Mouse (Mus musculus): ENCODE data around the gene Stk33. TPM values are rescaled to one million over a fixed set of nuclear protein-coding genes. Genes with fewer than 3 reads are reported as not detected.

Stk33 gene
- polyA plus RNA-seq, 1 experiment: 0.08 TPM

DNA sequence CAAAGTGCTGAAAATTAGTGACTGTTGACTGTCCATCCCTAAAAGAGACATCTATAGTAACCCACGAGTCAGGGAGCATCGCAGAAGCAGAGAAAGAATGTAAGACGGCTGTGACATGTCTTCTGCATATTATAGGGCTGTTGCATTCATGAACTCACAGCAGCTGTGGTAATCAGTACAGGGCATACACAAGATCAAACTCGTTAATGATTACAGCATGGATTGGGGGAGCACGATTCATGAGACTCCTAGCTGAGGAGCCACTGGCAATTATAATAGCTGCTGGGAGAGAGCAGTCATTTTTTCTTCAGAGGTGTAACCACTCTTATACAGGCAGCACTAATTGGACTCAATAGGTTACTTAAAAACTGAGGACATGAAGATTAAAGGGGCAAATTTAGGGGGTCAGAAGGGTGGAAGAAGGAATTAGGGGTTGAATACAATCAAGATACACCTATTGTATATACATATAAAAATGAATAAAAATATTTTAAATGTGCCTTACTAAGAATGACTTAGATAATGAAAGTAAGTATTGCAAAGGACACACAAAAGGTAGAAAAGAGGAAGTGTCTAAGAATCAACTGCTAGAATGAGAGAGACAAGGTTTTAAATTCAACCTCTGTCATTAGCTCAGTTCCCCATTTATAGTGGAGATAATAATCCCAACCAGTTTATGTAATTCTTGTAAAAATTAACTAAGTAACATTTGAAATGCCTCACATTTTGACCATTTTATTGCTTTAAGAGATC, 80.3 kb downstream of the Stk33 start:
- WGBS: 47% methylated on average over 5 of the region's 5 CpGs

DNA sequence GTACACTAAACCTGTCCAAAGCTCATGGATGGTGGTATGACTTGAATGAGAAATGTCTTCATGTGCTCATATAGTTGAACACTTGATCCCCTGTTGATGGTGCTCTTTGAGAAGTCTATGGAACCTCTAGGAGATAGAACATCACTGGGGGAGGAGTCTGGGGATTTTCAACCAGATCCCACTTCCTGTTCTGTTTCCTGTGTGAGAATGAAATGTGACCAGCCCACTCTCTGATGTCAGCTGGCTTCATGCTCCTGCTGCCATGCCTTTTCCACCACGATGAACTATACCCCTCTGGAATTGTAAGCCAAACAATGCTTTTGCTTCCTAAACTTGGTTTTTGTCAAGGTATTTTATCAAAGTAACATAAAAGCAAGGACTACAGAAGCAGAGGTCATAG, 81.0 kb downstream of the Stk33 start:
- Histone ChIP-seq H3K36me3 (ENCODE audit: control insufficient read depth, insufficient read depth, low read length) (no peaks in the 10 kb centered on the region), H3K27ac (ENCODE audit: insufficient read depth, low read depth, low read length) (no peak overlapping the region), H3K27me3 (replicated peaks; ENCODE audit: control insufficient read depth, insufficient read depth, low read length) (no peaks in the 10 kb centered on the region), H3K4me3 (ENCODE audit: insufficient read depth, low read depth, low read length) (no peak overlapping the region), H3K4me1 (ENCODE audit: control insufficient read depth, insufficient read depth, low read length) (no peaks in the 10 kb centered on the region)
- DNase-seq: no peak
- TF ChIP-seq POLR2A (IDR thresholded peaks at IDR 0.05; ENCODE audit: low read depth, low read length) (no peak), CTCF (conservative IDR thresholded peaks at IDR 0.05; ENCODE audit: insufficient read depth, insufficient read length, low read depth, low read length) (no peak)
- 58% methylated on average over 1 of the region's 1 CpGs for WGBS

More for the DNA sequence above, 80.3 kb downstream of the Stk33 start:
- Histone ChIP-seq H3K27me3 (replicated peaks; ENCODE audit: control insufficient read depth, insufficient read depth, low read length) (no peaks in the 10 kb centered on the region), H3K27ac (ENCODE audit: insufficient read depth, low read depth, low read length) (no peak overlapping the region), H3K4me3 (ENCODE audit: insufficient read depth, low read depth, low read length) (no peak overlapping the region), H3K36me3 (ENCODE audit: control insufficient read depth, insufficient read depth, low read length) (no peaks in the 10 kb centered on the region), H3K4me1 (ENCODE audit: control insufficient read depth, insufficient read depth, low read length) (no peaks in the 10 kb centered on the region)
- DNase-seq: no peak
- TF ChIP-seq CTCF (conservative IDR thresholded peaks at IDR 0.05; ENCODE audit: insufficient read depth, insufficient read length, low read depth, low read length): no peak
- TF ChIP-seq POLR2A (IDR thresholded peaks at IDR 0.05; ENCODE audit: low read depth, low read length): no peak

DNA sequence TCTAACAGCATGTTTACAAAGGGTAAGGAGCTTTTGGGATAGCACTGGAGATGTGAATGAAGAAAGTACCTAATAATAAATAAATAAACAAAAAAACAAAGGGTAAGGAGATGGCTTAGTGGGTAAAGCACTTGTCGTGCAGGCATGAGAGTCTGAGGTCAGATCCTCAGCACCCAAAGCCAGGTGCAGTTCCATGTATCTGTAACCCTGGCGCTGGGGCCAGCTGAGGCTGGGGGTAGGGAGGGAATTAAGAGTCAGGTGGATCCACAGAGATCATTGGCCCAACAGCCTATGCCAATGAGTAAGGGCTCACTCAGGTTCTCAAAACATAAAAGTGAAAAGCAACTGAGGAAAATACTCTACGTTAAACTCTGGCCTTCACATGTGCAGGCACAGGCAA, 91.6 kb downstream of the Stk33 start:
- H3K4me3 ChIP-seq (ENCODE audit: insufficient read depth, low read depth, low read length): no peak overlapping the region
- no peaks in the 10 kb centered on the region for H3K36me3 ChIP-seq (ENCODE audit: control insufficient read depth, insufficient read depth, low read length)
- no peak for DNase-seq
- no peaks in the 10 kb centered on the region for H3K4me1 ChIP-seq (ENCODE audit: control insufficient read depth, insufficient read depth, low read length)
- H3K27ac ChIP-seq (ENCODE audit: insufficient read depth, low read depth, low read length): no peak overlapping the region
- no peaks in the 10 kb centered on the region for H3K27me3 ChIP-seq (replicated peaks; ENCODE audit: control insufficient read depth, insufficient read depth, low read length)
- no peak for TF ChIP-seq CTCF (conservative IDR thresholded peaks at IDR 0.05; ENCODE audit: insufficient read depth, insufficient read length, low read depth, low read length)
- no peak for TF ChIP-seq POLR2A (IDR thresholded peaks at IDR 0.05; ENCODE audit: low read depth, low read length)
- WGBS: 79% methylated on average over 3 of the region's 3 CpGs

DNA sequence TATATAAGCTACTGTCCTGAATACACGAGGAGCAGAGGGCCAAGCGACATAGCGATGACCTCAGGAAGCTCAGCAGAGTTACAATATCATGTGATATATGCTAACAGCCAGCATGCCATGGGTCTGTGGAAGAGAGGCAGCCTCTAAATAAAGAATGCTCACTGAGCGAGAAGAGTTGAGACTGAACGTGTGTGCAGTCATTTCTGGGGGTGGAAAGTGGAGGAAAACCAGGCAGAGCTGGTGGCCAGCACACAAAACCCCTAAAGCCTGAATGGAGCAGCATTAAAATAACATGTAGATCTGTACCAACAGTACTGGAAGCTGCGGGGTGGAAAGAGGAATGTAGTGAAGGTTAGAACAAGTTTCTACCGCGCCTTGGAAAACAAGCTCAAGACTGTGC, 107.2 kb downstream of the Stk33 start:
- no peak for DNase-seq

DNA sequence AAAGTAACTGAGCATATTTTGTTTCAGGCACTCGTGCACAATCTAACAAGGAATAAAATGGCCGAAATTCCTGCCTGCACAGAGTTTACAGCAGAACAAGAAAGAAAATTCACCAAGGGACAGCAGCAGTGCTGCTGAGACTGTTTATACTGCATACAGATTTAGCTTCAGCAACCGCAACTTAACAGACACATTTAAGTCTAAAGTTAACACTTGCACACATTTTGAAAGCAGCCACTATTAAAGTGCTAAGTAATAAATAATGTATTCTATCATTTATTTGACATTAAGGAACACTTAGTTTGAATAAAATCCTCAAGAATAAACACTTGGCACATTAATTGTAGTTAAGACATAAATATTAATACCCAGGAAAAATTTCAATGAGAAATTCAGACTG, 110.1 kb downstream of the Stk33 start:
- H3K27ac ChIP-seq (ENCODE audit: insufficient read depth, low read depth, low read length): no peak overlapping the region
- H3K4me3 ChIP-seq (ENCODE audit: insufficient read depth, low read depth, low read length): no peak overlapping the region
- H3K27me3 ChIP-seq (replicated peaks; ENCODE audit: control insufficient read depth, insufficient read depth, low read length): no peaks in the 10 kb centered on the region
- WGBS: 71% methylated on average over 3 of the region's 3 CpGs
- no peaks in the 10 kb centered on the region for H3K36me3 ChIP-seq (ENCODE audit: control insufficient read depth, insufficient read depth, low read length)
- TF ChIP-seq POLR2A (IDR thresholded peaks at IDR 0.05; ENCODE audit: low read depth, low read length) (no peak), CTCF (conservative IDR thresholded peaks at IDR 0.05; ENCODE audit: insufficient read depth, insufficient read length, low read depth, low read length) (no peak)
- no peak for DNase-seq
- H3K4me1 ChIP-seq (ENCODE audit: control insufficient read depth, insufficient read depth, low read length): no peaks in the 10 kb centered on the region

More for the DNA sequence above, 107.2 kb downstream of the Stk33 start:
- no peaks in the 10 kb centered on the region for H3K27me3 ChIP-seq (replicated peaks; ENCODE audit: control insufficient read depth, insufficient read depth, low read length)
- TF ChIP-seq POLR2A (IDR thresholded peaks at IDR 0.05; ENCODE audit: low read depth, low read length) (no peak), CTCF (conservative IDR thresholded peaks at IDR 0.05; ENCODE audit: insufficient read depth, insufficient read length, low read depth, low read length) (no peak)
- H3K4me3 ChIP-seq (ENCODE audit: insufficient read depth, low read depth, low read length): no peak overlapping the region
- H3K36me3 ChIP-seq (ENCODE audit: control insufficient read depth, insufficient read depth, low read length): no peaks in the 10 kb centered on the region
- no peaks in the 10 kb centered on the region for H3K4me1 ChIP-seq (ENCODE audit: control insufficient read depth, insufficient read depth, low read length)
- 78% methylated on average over 8 of the region's 8 CpGs for WGBS
- H3K27ac ChIP-seq (ENCODE audit: insufficient read depth, low read depth, low read length): no peak overlapping the region

DNA sequence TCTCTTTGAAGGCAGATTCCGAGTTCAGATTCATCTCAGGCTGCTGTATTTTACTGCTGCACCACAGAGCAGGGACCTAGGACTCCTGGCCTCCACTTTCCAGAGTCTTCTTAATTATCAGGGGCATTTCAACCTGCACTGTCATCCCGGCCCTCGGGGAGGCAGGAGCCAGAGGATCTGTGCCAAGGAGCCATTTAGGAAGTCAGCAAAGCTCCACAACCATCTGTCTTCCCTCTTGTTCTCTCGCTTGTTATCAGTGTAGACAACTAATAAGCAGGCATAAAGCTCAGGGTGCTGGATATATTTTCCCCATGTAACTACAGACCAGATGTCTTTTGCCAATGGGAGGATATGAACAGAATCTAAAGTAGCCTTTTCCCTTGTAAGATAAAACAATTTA, 112.1 kb downstream of the Stk33 start:
- no peak for DNase-seq
- Histone ChIP-seq H3K27ac (ENCODE audit: insufficient read depth, low read depth, low read length) (no peak overlapping the region), H3K4me3 (ENCODE audit: insufficient read depth, low read depth, low read length) (no peak overlapping the region), H3K36me3 (ENCODE audit: control insufficient read depth, insufficient read depth, low read length) (no peaks in the 10 kb centered on the region), H3K27me3 (replicated peaks; ENCODE audit: control insufficient read depth, insufficient read depth, low read length) (no peaks in the 10 kb centered on the region), H3K4me1 (ENCODE audit: control insufficient read depth, insufficient read depth, low read length) (no peaks in the 10 kb centered on the region)
- no peak for TF ChIP-seq POLR2A (IDR thresholded peaks at IDR 0.05; ENCODE audit: low read depth, low read length)
- no peak for TF ChIP-seq CTCF (conservative IDR thresholded peaks at IDR 0.05; ENCODE audit: insufficient read depth, insufficient read length, low read depth, low read length)
- WGBS: 54% methylated on average over 4 of the region's 4 CpGs

DNA sequence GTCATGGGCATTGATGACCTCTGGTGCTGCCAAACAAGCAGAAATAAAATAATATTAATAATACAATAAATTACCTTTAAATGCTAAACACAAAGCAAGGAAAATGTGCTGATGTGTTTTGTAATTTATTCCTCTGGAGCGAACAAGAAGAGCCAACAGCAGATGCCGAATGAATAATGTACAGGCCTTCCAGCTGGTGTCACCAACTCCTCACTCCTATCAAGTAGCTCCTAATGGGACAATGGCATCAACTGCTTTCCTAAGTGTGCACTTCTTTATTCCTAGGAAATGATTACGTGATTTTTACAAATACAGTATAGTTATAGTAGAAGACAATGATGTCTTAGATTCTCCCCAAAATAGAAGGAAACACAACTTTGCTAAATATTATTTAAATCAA, 113.2 kb downstream of the Stk33 start:
- Histone ChIP-seq H3K36me3 (ENCODE audit: control insufficient read depth, insufficient read depth, low read length) (no peaks in the 10 kb centered on the region), H3K4me3 (ENCODE audit: insufficient read depth, low read depth, low read length) (no peak overlapping the region), H3K27ac (ENCODE audit: insufficient read depth, low read depth, low read length) (no peak overlapping the region), H3K4me1 (ENCODE audit: control insufficient read depth, insufficient read depth, low read length) (no peaks in the 10 kb centered on the region), H3K27me3 (replicated peaks; ENCODE audit: control insufficient read depth, insufficient read depth, low read length) (no peaks in the 10 kb centered on the region)
- TF ChIP-seq CTCF (conservative IDR thresholded peaks at IDR 0.05; ENCODE audit: insufficient read depth, insufficient read length, low read depth, low read length) (no peak), POLR2A (IDR thresholded peaks at IDR 0.05; ENCODE audit: low read depth, low read length) (no peak)
- WGBS: 87% methylated on average over 3 of the region's 3 CpGs
- DNase-seq: no peak
